Mouse (Mus musculus) T-helper 1 cell (primary cell): Measurements from ENCODE around the gene Kif23.

Experiments
- in situ Hi-C: fragments of 300-600 bp; cut with MboI, MseI; formaldehyde crosslinking; loops from one replicate; pipeline ENCODE4 v1.15.1; 2025; ENCODE audit warnings: high pct_unique_total_duplicates

Gene Kif23

DNA sequence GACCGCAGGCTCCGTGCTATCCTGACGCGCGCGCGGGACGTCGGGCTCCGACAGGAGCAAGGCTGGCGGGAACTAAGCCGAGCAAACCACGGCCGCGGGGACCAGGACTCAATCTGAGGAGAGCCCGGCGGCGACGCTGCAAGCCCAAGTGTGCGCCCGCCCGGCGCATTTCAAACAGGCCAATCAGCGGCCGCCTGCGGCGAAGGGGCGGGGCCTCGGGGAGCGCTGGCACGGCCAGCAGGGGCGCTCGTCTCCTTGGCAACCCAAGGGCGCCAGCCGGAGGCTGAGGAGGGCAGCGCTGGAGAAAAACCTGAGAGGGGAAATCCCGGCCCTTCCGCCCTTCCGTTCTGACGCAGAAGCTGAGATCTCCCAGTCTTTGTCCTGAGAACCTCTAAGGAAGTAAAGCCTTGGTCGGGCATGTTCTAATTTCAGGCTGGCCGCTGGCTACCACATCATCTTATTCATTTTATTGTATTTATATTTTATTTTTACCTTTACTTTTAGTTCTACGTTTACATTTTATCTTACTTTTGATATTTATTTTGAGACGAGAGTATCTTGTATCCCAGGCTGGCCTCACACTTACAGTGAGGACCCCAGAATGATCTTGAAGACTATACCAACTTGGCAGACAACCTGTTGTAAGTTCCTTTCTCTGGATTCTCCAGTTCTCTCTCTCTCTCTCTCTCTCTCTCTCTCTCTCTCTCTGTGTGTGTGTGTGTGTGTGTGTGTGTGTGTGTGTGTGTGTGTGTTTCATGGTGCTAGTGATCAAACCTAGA lies at the start of gene Kif23:
Gene Kif23, minus strand, starts transcription at position 152 of the 779 bp plus-strand sequence.
- in situ Hi-C loops, result no loop called here

DNA sequence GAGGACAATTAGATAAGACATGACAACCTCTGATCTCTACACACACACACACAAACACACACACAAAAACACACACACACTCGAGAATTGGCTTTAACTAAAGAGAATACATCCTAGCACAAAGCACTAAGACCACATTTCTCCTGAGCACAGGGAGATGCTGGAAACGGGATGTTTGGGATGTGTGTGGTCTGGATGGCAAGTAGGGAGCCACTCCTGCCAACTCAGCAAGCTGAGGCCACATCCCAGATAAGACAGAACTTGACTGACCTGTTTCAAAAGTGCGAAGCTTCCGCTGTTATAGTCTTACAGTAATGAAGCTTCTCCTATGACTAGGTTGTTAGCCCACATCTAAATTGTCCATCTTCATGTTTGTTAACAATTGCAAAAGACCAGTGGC lies 44.6 kb upstream of the Kif23 start:
- in situ Hi-C loops, result no loop called here

DNA sequence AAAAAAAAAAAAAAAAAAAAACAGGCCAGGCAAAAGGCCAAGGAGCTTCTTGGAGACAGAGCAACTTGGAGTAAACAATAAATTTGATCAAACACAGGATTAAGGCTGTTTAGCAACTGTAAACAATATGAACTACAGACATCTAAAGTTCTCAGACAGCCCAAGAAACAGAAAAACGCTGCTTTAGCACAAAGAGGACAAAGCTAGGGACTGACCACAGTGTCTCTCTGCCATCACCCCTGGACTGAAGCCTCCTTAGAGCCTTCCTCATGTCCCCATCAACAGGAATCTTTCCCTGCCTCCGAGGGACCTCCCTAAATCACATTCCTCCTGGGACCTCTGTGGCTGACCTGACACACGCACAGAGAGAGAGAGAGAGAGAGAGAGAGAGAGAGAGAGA lies 44.2 kb upstream of the Kif23 start:
- in situ Hi-C loops, result no loop called here

DNA sequence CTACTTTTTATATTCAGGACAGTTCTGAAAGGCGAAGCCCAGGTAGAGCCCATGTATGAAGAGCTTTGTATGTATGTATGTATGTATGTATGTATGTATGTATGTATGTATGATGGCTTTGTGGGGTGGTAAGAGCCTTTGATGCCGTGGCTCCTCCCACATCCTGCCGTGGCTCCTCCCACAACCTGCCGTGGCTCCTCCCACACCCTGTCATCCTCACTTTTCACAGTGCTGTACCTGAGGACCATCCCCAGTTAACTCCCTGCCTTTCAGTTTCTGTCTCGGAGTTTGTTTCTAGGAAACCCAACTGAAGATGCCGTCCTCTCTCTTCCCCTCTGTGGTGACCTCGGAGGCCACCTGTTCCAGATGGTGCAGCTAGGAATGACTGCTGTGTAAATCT lies 39.5 kb upstream of the Kif23 start:
- in situ Hi-C loops, result loop anchor here (5.0 kb wide), 1 partner anchor 251 kb away; no protein-coding TSS in a partner anchor

DNA sequence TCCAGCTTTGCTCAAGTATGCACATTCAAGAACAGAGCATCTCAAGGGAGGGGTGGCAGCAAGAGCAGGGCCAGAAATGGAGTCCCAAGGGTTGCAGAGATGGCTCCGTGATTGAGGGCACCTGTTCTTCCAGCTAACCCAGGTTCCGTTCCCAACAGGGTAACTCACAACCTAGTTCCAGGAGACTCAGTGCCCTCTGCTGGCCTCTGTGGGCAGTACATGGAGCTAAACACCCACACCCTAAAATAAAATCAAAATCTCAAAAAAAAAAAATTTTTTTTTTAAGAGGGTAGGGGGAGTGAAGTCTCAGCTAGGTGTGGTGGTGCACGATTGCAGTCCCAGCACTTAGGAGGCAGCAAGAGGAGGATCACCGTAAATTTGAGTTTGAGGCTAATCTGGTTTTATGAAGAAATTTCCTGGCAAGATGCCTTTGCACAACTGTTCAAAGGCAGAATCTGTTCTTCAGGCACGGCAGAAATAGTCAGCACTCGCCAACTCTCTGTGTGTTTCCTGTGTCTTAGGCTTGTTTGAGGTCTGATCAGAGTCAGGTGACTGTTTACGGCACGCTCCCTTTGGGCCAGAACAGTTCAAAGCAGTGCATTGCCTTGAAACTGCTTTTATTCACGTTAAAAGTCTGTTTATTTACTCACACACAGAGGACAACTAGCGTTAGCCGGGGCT lies 38.7 kb upstream of the Kif23 start:
- in situ Hi-C loops, result loop anchor here (5.0 kb wide), 1 partner anchor 252 kb away; no protein-coding TSS in a partner anchor

DNA sequence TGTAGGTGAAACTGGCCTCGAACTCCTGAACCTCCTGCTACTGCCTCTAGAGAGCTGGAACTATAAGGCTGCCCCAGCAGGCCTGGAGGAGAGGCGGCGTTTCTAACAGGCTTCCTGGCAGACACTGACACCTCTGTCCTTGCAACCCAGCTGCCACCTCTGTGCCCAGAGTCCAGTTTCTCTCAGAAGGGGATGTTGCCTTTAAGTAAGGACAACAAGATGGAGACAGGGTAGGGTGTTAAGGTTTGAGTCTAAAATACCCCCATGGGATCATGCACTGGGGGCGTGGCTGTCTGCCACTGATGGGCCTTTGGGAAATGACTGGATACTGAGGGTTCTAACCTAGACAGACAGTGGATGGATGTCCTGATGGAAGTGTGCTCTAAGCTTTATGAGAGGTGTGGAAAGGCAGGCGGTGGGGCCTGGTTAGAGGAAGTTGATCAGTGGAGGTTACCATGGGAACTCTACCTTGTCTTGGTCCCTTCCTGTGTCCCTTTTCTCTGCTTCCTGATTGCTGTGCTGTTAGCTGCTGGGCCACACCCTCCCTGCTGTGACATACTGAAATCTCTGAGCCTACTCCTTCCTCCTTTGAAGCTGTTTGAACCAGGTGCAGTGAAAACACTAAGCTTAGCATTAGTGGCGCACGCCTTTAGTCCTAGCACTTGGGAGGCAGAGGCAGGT lies 36.5 kb upstream of the Kif23 start:
- in situ Hi-C loops, result no loop called here

DNA sequence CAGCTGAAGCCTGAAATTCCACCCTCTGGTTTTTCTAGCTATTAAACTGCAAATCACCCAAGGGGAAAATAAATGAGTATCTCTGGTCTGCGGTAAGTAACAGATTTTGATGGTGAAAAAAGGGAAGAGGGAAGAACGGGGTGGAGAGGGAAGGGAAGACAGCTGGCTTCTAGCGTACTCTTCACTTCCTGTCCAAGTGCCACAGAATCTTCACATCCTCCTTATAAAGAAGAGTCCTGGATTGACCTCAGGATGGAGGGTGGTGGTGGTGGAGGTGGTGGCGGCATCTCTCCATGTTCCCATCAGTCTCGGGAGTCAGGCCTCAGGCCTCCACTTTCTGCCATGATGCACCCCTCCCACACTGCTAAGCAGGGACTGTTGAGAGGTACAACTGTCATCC lies 35.3 kb upstream of the Kif23 start:
- in situ Hi-C loops, result no loop called here

DNA sequence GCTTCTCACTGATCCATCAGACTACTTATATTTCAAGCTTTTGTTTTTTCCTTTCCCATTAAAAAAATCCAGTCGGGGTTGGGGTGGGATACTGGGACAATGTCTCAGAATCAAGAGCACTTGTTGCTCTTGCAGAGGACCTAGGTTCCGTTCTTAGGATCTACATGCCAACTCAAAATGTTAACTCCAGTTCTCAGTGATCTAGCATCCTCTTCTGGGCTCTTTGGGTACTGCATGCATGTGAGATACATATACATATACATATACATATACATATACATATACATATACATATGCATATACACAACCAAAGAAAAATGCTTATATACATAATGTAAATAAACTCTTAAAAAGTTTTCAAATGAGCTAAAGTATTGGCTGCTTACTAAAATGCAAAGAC lies 33.4 kb upstream of the Kif23 start:
- in situ Hi-C loops, result no loop called here

DNA sequence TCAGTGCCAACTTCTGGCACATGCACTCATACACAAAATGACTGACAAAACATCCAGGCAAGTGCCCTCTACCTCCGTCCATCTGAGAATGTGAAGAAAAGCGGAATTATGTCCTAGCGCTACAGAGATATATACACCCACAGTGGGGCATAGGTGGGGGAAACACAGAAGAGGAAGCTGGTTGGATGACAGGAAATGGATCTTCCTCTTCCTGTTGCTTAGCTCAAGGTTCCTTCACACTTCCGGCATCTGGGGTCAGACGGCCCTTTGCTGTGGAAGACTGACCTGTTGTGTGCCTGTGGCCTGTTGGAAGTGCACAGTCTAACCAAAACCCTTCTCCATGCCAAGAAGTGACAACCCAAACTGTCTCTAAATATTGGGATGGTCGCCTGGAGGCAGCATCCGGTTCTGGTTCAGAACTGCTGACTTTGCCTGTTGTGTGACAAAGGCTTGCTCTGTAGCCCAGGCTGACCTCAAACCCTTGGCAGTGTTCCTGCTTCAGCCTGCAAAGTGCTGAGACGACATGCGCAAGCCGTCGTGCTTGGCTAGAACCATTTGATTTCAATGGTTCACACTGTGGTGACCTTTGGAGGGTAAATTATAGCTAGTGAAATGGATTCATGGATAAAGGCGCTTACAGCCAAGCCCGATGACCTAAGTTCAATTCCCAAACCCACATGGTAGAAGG lies 30.8 kb upstream of the Kif23 start:
- in situ Hi-C loops, result no loop called here

DNA sequence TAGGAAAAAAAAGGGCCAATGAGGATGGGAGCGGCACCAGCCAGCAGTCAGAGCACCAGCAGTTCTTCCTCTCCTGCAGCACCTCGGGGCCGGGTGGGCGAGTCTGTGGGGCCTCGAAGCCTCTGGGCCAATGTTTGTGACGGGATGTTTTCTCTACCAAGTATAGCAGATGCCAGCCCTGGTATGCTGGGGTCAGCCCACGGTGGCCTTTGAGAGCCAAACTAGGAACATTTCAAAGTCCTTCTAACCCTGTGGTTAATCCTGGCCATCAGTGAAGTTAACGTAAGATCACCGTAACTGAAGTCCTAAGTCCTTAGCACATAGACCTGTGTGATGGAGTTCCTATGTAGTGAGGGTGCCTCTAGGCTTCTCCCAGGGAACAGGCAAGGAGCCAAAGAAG lies 25.5 kb upstream of the Kif23 start:
- in situ Hi-C loops, result no loop called here

DNA sequence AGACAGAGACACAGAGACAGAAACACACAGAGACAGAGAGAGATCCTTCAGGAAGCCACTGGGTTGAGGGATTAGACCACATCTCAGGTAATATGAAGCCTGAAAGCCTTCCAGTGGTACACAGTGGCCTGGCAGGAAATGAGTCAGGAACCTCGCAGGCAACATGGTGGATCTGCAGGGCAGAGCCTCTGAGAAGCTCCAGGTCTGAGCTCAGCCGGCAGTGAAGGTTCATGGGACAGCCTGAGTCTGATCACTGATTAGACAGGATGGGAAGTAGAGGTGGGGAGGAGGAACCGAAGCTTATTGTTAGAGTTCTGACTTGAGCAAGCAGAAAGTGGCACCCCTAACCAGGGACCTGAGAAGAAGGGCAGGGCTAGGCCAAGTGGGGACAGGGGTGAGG lies 24.5 kb upstream of the Kif23 start:
- in situ Hi-C loops, result no loop called here

DNA sequence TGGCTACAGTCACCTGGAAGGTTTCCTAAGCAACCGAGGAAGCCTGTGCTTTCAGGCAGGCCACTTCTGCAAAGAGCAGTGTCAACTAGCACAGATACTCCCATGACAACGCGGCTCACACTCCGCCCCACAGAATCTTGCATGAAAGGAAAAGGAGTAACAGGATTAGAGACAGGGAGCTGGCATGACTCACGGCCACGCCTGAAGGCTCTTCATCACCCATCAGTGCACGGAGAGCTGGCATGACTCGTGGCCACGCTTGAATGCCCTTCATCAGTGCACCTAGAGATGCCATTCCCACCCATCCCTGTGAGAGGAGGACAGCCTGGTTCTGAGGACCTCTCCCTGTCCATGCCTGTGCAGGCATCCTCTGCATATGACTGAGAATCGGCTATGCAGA lies 20.8 kb upstream of the Kif23 start:
- in situ Hi-C loops, result loop anchor here (10.0 kb wide), 1 partner anchor 157 kb away; the partner anchor contains the start of gene Glce

DNA sequence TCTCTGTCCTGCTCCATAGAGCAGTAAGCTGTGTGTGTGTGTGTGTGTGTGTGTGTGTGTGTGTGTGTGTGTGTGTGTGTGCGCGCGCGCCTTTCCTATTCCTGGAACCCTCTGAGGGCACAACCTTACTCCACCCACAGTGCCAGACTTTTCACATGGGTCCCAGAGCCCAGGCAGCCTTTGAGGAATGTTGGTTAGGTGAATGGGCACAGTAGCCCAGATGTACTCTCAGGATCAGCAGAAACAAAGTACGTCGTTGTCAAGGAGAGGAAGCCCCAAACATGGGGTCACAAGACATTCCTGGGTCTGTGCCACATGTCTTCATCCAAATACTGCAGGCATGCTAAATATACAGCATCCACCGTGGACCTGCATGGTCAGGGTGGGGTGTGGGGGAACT lies 19.4 kb upstream of the Kif23 start:
- in situ Hi-C loops, result loop anchor here (10.0 kb wide), 1 partner anchor 159 kb away; the partner anchor contains the start of gene Glce

DNA sequence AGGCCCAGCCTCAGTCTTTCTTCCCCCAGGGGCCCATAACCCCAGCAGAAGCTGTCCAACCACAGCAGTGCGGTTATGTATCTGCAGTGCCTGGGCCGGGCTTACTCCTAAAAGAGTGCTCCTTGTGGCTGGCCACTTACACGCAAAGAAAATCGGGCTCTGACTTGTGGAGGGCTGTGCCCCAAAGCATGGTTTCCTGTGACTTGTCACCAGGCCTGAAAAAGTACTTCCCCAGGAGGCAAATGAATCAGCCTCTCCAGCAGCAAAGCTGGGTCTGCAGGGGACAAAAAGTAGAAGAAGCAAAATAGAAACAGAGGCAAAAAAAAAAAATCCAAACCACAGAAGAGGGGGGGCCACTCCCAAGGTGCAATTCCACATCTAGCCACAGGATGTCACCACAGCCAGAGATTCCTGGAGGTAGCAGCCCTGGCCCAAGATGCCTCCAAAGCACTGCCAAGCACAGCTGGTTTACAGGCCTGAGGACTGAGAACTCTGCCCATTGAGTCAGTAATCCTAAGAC lies 18.9 kb upstream of the Kif23 start:
- in situ Hi-C loops, result loop anchor here (10.0 kb wide), 1 partner anchor 159 kb away; the partner anchor contains the start of gene Glce

DNA sequence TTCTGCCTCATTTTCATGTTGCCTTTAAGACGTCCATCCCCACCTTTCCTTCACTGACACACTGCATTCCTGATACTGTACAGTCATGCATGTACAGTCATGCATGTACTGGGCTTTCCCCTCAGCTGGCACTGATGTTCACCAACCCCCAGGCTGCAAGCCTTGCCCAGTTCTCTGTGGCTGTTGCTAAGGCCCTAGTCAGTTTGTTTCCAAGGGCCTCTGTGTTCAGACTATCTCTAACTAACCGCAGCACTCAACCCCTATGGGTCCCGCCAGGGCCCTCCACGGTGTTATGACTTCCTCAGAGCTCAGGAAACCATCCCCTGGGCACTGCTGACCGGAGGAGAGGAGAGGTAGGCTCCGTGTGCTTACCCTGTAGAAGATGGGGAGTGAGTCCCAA lies 16.8 kb upstream of the Kif23 start:
- in situ Hi-C loops, result loop anchor here (10.0 kb wide), 1 partner anchor 161 kb away; the partner anchor contains the start of gene Glce

DNA sequence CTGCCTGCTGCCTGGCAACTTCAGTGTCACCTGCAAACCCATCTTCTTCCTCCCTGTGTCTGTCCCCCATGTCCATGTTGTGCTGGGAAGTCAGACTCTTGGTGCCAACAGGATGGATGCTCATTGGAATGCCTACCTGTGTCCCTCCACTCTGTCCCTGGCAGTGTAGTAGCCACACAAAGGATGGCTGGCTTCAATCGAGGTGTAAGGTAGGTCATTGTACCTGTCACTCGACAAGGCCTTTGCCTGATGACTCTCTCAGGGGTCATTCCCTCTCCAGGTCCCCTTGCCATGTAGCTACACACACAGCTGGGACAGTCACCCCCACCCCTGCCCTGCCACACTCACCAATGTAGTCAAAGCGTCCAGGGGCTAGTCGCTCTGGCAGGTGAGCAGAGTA lies 14.6 kb upstream of the Kif23 start:
- in situ Hi-C loops, result loop anchor here (10.0 kb wide), 1 partner anchor 164 kb away; the partner anchor contains the start of gene Glce

DNA sequence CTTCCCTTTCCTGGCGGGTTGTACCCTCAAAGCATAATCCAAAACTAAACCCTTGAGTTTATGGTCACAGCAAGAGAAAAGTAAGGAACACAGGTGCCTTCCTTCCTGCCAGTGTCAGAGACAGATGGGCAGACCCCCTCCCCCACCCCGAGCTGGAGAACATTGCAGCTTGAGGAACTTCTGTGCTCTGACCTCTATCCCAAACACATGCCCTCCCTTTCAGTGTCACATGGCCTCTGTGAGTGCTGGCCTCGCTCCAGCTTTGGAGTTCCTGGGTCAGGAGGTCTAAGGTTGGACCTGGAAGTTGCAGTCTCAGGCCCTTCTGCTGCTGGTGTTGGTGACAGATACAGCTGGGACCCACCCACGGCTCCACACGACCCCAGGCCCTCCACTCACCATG lies 14.2 kb upstream of the Kif23 start:
- in situ Hi-C loops, result loop anchor here (10.0 kb wide), 1 partner anchor 164 kb away; the partner anchor contains the start of gene Glce

DNA sequence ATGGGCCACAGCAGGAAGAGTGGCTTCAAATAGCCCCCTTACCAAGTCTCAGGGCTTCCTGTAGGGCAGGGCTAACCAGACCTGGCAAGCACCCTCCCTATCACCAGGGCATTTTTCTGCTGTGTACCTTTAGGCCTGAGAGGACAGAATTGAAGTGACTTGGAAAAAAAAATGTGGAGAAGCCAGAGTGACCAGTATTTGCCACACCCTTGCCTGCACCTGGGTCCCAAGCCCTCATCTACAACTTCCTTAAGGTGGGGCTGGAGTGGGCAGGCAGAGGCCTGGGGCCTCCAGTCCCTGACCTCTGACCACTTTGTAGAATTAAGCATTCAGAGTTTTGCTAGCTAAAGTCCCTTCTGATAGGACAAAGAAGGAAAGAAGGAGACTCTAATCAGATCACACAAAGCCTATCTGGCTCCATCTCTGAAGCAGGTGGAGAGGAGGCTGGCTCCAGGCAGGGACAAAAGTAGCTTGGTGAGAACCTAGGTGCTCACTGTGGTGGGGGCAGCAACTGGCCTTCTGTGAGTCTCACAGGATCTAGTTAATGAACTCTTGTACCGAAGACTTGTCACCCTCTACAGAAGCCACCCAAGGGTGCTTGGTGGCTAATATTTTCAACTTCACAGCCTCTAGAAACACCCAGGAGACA lies 13.5 kb upstream of the Kif23 start:
- in situ Hi-C loops, result loop anchor here (10.0 kb wide), 1 partner anchor 165 kb away; the partner anchor contains the start of gene Glce

DNA sequence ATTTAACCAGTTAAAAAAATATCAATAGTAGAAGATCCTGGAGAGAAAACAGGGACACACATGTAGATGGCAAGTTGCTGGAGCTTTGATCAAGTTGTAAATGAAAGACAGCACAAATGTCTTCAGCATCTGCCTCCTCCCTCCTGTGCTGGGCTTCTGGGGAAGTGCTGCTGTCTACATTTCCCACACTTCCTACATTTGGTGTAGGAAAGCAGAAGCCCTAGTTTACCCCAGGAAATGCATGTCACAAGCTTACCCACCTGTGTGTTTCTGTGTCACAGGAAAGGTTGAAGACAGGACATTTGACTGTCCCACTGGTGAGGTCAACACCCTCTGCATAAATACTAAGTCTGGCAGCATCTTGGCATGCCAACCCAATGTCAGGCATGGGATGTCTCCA lies 8.1 kb upstream of the Kif23 start:
- in situ Hi-C loops, result no loop called here

DNA sequence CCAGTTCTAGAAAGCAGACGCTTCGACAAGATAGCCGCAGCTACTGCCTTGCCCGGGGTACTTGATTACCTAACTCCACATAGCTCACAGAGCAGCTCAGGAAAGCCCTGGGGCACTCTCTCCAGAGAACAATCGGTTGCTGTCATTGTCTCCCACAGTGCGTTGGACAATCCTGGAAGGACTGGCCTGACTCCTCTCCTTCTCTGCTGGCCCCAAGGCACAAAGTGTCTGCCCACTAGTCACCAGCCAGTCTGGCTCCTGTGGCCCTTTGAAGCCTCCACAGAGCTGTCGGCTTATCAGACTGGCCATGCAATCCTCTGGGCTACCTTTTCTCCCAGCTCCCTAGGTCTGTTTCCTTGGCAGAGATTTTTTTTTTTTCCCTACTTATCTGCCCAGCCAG lies 5.7 kb upstream of the Kif23 start:
- in situ Hi-C loops, result no loop called here
